Mouse (Mus musculus) right cerebral cortex, postnatal 14 days (tissue): ENCODE results near the gene Gprin2.

ENCODE experiments used
- DNase-seq: peaks from one replicate; pipeline ENCODE4 v3.0.0; 2022

Gprin2 gene

GRCm38 (mm10) chr14:34200738-34201230, 669 bp downstream of the Gprin2 start:
- no peak for DNase-seq

GRCm38 (mm10) chr14:34196706-34197105, 4.7 kb downstream of the Gprin2 start:
- no peak for DNase-seq

GRCm38 (mm10) chr14:34195466-34195865, 6.0 kb downstream of the Gprin2 start:
- no peak for DNase-seq

GRCm38 (mm10) chr14:34193879-34194278, 7.6 kb downstream of the Gprin2 start:
- no peak for DNase-seq

GRCm38 (mm10) chr14:34190361-34190760, 11.1 kb downstream of the Gprin2 start:
- DNase-seq, result no peak

- DNase-seq, result peak; percentile 41
These were observed 12.8 kb downstream of the Gprin2 start for GRCm38 (mm10) chr14:34188629-34189028.

- no peak for DNase-seq
These were observed 18.4 kb downstream of the Gprin2 start for GRCm38 (mm10) chr14:34183101-34183500.

- DNase-seq, result peak; percentile 49
These were observed 22.1 kb downstream of the Gprin2 start for GRCm38 (mm10) chr14:34179351-34179750.

- no peak for DNase-seq
These were observed 30.3 kb downstream of the Gprin2 start for GRCm38 (mm10) chr14:34171107-34171506.

- no peak for DNase-seq
These were observed 45.7 kb downstream of the Gprin2 start for GRCm38 (mm10) chr14:34155752-34156151.

- DNase-seq, result peak; percentile 53
These were observed 46.7 kb downstream of the Gprin2 start for GRCm38 (mm10) chr14:34154601-34155337.

GRCm38 (mm10) chr14:34152342-34152741, 49.1 kb downstream of the Gprin2 start, which contains the start of gene Npy4r:
Npy4r (minus strand) TSS chr14:34152489.
- no peak for DNase-seq

- no peak for DNase-seq
These were observed 58.5 kb downstream of the Gprin2 start for GRCm38 (mm10) chr14:34142915-34143314.

- DNase-seq, result no peak
These were observed 59.1 kb downstream of the Gprin2 start for GRCm38 (mm10) chr14:34142316-34142715.

GRCm38 (mm10) chr14:34139671-34140664, 61.5 kb downstream of the Gprin2 start:
- no peak for DNase-seq
